Mouse (Mus musculus): ENCODE results near the gene Hmx2. TPM values are rescaled to one million over a fixed set of nuclear protein-coding genes. Genes with fewer than 3 reads are reported as not detected.
A peak's percentile ranks its signal among the peaks of the same experiment; 100 is the strongest.

Hmx2 gene
- polyA plus RNA-seq, 1 experiment from 2014 or later: 1.3 TPM

DNA sequence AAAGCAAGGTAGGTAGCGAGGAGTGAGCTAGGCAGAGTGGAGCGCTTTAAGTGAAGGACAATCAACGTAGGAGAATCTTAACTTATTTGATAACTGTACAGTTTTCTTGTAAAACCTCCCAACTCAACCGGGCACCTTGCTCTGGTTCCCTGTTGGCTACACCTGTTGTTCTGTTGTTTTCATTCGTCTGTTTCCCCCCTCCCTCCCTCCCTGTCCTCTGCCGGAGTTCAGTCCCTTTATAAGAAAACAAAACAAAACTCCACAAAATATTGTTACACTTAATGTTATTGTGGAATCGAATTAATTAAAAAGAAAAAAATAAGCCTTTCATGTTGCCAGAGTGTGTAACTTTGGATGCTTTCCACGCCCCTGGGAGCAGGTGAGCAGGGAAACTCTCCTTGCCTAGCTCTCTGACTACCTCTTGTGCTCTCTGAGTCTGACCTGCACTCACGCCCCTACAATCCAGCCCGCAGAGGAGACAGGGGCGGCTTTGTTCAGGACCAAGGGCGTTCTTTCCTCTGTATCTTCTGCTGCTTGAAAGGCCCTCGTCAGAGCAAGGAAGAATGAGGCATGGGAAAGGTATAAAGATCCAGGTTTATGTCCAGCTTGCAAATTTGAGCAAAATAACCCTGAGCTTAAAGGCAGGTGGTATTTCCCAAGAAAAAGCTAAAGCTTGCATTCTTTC lies 2.7 kb upstream of the Hmx2 start:
- Histone ChIP-seq H3K9me3 (ENCODE audit: control insufficient read depth, low read length) (no peaks in the 10 kb centered on the region), H3K27me3 (replicated peaks; ENCODE audit: control insufficient read depth, insufficient read depth, low read length) (peaks cover 66% of the 10 kb centered on the region), H3K4me2 (ENCODE audit: low read length) (no peak overlapping the region), H3K4me3 (ENCODE audit: low read length) (no peak overlapping the region), H3K27ac (ENCODE audit: low read depth, low read length) (no peak overlapping the region), H3K4me1 (ENCODE audit: control insufficient read depth, insufficient read depth, low read depth, low read length) (peaks cover 15% of the 10 kb centered on the region), H3K9ac (ENCODE audit: low read depth, low read length) (no peak overlapping the region), H3K36me3 (ENCODE audit: control insufficient read depth, insufficient read depth, low read length) (no peaks in the 10 kb centered on the region)
- 2% methylated on average over 13 of the region's 13 CpGs for WGBS
- no peak for ATAC-seq

DNA sequence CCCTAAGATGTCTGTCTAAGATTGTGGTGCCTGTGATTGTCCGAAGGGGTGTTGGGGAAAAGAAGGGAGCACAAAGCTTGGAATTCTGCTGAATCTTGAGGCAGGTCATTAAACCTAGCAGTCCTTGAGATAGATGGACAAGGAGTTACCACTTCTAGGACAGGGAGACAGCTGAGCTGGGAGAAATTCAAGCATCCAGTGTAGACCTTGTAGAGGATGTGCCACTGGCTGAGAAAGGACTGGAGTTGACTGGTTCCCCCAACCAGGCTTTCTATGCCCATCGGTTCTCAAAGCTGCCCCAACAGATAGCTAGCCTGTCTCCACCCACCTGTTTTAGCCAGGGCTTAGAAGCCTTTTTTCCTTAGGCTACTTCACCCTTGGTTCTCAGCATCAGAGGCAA lies 2.1 kb upstream of the Hmx2 start:
- Histone ChIP-seq H3K36me3 (ENCODE audit: control insufficient read depth, insufficient read depth, low read length) (no peaks in the 10 kb centered on the region), H3K4me2 (ENCODE audit: low read length) (no peak overlapping the region), H3K27ac (ENCODE audit: low read depth, low read length) (no peak overlapping the region), H3K4me3 (ENCODE audit: low read length) (no peak overlapping the region), H3K27me3 (replicated peaks; ENCODE audit: control insufficient read depth, insufficient read depth, low read length) (peaks cover 67% of the 10 kb centered on the region), H3K4me1 (ENCODE audit: control insufficient read depth, insufficient read depth, low read depth, low read length) (peaks cover 15% of the 10 kb centered on the region), H3K9ac (ENCODE audit: low read depth, low read length) (no peak overlapping the region), H3K9me3 (ENCODE audit: control insufficient read depth, low read length) (no peaks in the 10 kb centered on the region)
- 1% methylated on average over 2 of the region's 2 CpGs for whole genome bisulfite sequencing
- no peak for ATAC-seq

DNA sequence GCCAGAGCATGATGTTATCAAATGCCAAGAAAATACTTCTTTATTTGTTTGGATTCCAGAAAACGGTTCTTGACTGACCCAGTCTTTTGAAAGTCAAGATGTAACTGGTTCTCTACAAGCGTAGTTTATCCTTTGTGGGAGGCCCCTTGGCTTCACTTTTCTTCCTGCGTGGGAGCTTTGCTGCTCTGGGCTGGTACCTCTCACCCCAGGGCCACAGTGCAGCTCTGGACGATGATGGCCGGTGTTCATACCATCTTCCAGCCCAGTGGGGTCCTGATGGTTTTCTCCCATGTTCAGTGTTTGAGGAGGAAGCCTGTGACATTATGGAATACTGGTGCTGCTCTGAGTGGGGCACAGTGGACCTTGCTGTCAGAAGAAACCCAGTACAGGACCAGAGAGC lies 1.1 kb upstream of the Hmx2 start:
- peaks cover 9% of the 10 kb centered on the region for H3K4me1 ChIP-seq (ENCODE audit: control insufficient read depth, insufficient read depth, low read depth, low read length)
- H3K4me3 ChIP-seq (ENCODE audit: low read length): no peak overlapping the region

DNA sequence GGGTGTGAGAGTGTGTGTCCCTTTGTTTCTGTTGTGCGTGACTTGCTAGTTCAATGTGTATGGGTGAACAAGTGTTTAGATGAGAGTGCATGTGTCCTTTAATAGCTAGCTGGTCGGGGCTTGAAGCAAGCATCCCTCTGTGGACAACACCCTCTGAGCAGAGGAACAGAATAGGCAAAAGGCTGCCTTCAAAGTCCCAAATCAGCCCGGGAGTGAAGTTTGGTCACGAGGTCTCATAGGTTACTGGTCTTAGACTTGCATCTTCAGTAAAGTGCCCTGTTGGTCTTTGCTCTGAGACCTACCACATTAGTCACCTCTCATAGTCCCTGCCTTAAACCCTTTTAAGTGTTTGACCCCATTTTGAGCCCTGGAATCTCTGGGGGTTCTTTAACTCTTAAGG lies 2.9 kb downstream of the Hmx2 start:
- ATAC-seq: no peak
- 3% methylated on average over 4 of the region's 4 CpGs for WGBS
- Histone ChIP-seq H3K4me3 (ENCODE audit: low read length) (no peak overlapping the region), H3K9me3 (ENCODE audit: control insufficient read depth, low read length) (no peaks in the 10 kb centered on the region; the same call in 1 of the 2 replicates), H3K4me2 (ENCODE audit: low read length) (no peak overlapping the region), H3K27me3 (replicated peaks; ENCODE audit: control insufficient read depth, insufficient read depth, low read length) (peaks cover 75% of the 10 kb centered on the region), H3K4me1 (ENCODE audit: control insufficient read depth, insufficient read depth, low read depth, low read length) (peaks cover 9% of the 10 kb centered on the region), H3K27ac (ENCODE audit: low read depth, low read length) (no peak overlapping the region), H3K9ac (ENCODE audit: low read depth, low read length) (no peak overlapping the region), H3K36me3 (ENCODE audit: control insufficient read depth, insufficient read depth, low read length) (no peaks in the 10 kb centered on the region)

More for the DNA sequence above, 1.1 kb upstream of the Hmx2 start:
- Histone ChIP-seq H3K4me2 (ENCODE audit: low read length) (no peak overlapping the region), H3K27ac (ENCODE audit: low read depth, low read length) (no peak overlapping the region), H3K36me3 (ENCODE audit: control insufficient read depth, insufficient read depth, low read length) (no peaks in the 10 kb centered on the region), H3K9me3 (ENCODE audit: control insufficient read depth, low read length) (no peaks in the 10 kb centered on the region), H3K27me3 (replicated peaks; ENCODE audit: control insufficient read depth, insufficient read depth, low read length) (peaks cover 73% of the 10 kb centered on the region), H3K9ac (ENCODE audit: low read depth, low read length) (no peak overlapping the region)
- ATAC-seq: no peak
- 2% methylated on average over 5 of the region's 5 CpGs for WGBS

DNA sequence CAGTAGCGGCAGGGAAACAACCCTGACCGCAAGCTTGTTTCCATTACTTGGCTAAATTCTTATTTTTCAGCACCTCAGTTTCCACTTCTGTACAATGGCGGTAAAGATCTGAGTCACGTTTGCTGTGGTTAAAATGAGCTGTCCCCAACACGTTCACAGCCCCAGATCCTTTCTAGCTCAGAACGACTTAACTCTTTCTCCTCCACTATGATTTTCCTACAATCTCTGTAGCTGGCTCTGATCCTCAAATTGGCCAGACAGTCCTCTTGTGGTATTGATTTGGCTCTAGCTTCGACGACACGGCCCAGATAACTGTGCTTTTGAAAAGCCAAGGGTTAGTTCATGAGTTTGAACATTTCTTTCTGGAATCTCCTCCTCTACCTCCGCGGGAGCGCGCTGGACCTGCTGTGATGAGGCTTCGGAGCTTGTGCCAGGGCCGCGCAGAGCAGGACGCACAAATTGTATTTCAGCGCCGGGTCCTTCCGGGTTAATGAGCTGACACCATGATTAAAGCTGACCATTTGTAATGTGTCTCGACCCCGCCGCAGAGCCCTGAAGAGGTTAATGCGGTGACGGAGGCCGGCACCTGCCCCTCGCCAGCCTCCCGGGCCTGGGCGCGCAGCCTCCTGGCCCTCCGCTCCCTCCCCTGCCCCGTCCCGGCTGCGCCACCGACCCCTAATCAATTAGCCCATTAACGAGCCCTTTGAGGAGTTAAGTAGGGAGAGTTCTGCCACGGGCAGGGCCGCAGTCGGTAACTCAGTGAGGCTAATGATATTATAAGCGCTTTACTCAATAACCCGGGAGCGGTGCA lies 3.6 kb downstream of the Hmx2 start:
- no peak overlapping the region for H3K4me2 ChIP-seq (ENCODE audit: low read length)
- WGBS: under 1% methylated on average over 42 of the region's 42 CpGs

DNA sequence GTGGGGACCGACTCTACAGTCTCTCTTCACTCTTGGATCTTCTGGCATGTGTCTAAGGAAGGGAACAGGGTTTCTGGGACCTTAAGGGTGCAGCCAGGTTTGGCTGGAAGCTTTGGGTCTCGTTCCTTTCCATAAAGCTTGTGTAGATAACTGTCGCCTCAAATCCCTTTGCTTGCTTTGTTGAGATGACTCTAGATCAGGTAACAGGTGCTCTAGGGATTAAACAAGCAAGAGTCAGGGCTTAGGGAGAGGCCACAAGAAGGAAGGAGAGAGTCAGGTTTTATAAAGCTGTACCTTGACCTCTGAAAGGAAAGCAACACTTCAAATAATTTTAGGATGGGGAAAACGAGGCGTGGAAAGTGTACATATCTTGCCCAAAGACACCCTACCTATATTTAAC lies 4.2 kb downstream of the Hmx2 start:
- peaks cover 9% of the 10 kb centered on the region for H3K4me1 ChIP-seq (ENCODE audit: control insufficient read depth, insufficient read depth, low read depth, low read length)
- no peaks in the 10 kb centered on the region for H3K36me3 ChIP-seq (ENCODE audit: control insufficient read depth, insufficient read depth, low read length)
- no peak overlapping the region for H3K4me3 ChIP-seq (ENCODE audit: low read length)
- no peak overlapping the region for H3K27ac ChIP-seq (ENCODE audit: low read depth, low read length)
- ATAC-seq: no peak
- H3K27me3 ChIP-seq (replicated peaks; ENCODE audit: control insufficient read depth, insufficient read depth, low read length): peaks cover 71% of the 10 kb centered on the region
- H3K9me3 ChIP-seq (ENCODE audit: control insufficient read depth, low read length): no peaks in the 10 kb centered on the region; the same call in 1 of the 2 replicates
- 1% methylated on average over 5 of the region's 5 CpGs for WGBS
- no peak overlapping the region for H3K9ac ChIP-seq (ENCODE audit: low read depth, low read length)
- no peak overlapping the region for H3K4me2 ChIP-seq (ENCODE audit: low read length)

More for the DNA sequence above, 3.6 kb downstream of the Hmx2 start:
- Histone ChIP-seq H3K36me3 (ENCODE audit: control insufficient read depth, insufficient read depth, low read length) (no peaks in the 10 kb centered on the region), H3K4me1 (ENCODE audit: control insufficient read depth, insufficient read depth, low read depth, low read length) (peaks cover 9% of the 10 kb centered on the region), H3K9me3 (ENCODE audit: control insufficient read depth, low read length) (no peaks in the 10 kb centered on the region; the same call in 1 of the 2 replicates), H3K27me3 (replicated peaks; ENCODE audit: control insufficient read depth, insufficient read depth, low read length) (peaks cover 71% of the 10 kb centered on the region), H3K27ac (ENCODE audit: low read depth, low read length) (no peak overlapping the region), H3K4me3 (ENCODE audit: low read length) (no peak overlapping the region), H3K9ac (ENCODE audit: low read depth, low read length) (no peak overlapping the region)
- no peak for ATAC-seq

DNA sequence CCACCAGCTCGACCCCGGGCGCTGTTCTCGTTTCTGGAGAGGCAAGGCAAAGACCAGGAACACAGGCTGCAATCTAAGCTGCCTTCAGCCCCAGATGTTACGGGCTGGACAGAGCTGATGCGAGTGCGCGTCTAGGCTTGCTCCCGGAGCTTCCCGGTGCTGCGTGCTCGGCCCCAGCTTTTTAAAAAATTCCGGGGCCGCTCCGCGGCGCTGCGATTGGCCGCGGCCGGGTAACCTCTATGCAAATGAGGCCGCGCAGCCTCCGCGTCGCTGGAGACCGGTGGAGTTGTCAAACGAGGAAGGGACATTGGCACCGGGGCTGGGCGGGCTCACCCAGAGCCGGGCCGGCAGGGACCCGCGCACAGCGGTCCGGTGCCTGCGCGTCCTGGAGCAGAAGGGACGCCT lies 5.2 kb downstream of the Hmx2 start:
- Histone ChIP-seq H3K4me1 (ENCODE audit: control insufficient read depth, insufficient read depth, low read depth, low read length) (peaks cover 9% of the 10 kb centered on the region), H3K27me3 (replicated peaks; ENCODE audit: control insufficient read depth, insufficient read depth, low read length) (peaks cover 71% of the 10 kb centered on the region), H3K9me3 (ENCODE audit: control insufficient read depth, low read length) (no peaks in the 10 kb centered on the region; the same call in 1 of the 2 replicates), H3K4me2 (ENCODE audit: low read length) (peak overlapping the region; percentile 47), H3K9ac (ENCODE audit: low read depth, low read length) (no peak overlapping the region), H3K27ac (ENCODE audit: low read depth, low read length) (no peak overlapping the region), H3K36me3 (ENCODE audit: control insufficient read depth, insufficient read depth, low read length) (no peaks in the 10 kb centered on the region), H3K4me3 (ENCODE audit: low read length) (peak overlapping the region; percentile 27)
- no peak for ATAC-seq
- WGBS: under 1% methylated on average over 38 of the region's 39 CpGs

DNA sequence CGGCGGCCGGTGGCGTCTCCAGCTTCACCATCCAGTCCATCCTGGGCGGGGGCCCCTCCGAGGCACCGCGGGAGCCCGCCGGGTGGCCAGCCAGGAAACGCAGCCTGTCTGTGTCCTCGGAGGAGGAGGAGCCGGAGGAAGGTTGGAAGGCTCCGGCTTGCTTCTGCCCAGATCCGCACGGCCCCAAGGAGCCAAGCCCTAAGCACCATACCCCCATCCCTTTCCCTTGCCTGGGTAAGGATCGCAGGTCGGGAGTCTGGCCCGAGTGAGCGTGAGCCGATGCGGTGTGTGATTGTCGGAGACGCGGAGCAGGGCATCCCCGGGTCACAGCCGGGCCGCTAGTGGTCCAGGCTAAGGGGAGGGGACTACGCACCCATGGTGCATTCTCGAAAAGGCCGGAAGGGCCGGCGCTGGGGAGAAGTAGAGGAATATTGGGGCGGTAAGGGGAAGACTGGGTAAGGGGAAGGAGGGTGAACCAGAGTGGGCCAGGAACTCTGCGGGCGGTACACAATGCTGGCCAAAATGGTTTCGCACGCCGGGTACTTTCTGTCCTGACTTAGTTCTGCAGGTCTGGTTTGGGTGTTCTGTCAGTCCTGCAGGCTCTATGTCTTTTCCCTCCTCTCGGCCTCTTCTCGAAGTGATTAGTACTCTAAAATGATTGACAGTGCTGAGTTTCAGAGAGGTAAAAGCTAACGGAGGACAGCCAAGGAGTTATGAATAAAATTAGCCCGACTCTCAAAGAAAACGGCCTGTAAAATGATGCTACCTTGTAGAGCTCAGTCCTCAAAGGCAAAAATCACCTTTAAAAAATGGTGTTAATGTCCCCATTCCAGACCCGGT lies 6.0 kb downstream of the Hmx2 start:
- Histone ChIP-seq H3K9me3 (ENCODE audit: control insufficient read depth, low read length) (no peaks in the 10 kb centered on the region; the same call in 1 of the 2 replicates), H3K27ac (ENCODE audit: low read depth, low read length) (no peak overlapping the region), H3K9ac (ENCODE audit: low read depth, low read length) (no peak overlapping the region), H3K4me3 (ENCODE audit: low read length) (peak overlapping the region; percentile 27), H3K4me2 (ENCODE audit: low read length) (peak overlapping the region; percentile 47), H3K36me3 (ENCODE audit: control insufficient read depth, insufficient read depth, low read length) (no peaks in the 10 kb centered on the region), H3K27me3 (replicated peaks; ENCODE audit: control insufficient read depth, insufficient read depth, low read length) (peaks cover 71% of the 10 kb centered on the region), H3K4me1 (ENCODE audit: control insufficient read depth, insufficient read depth, low read depth, low read length) (peaks cover 9% of the 10 kb centered on the region)
- WGBS: under 1% methylated on average over 45 of the region's 45 CpGs
- ATAC-seq: 0 out of 2 replicates have a peak, but pooled peaks have one; percentile 17

Data from hindbrain, embryonic 16.5 days (tissue).